Mouse (Mus musculus): Measurements from ENCODE around the gene Dynlt1a.
A peak's percentile ranks its signal among the peaks of the same experiment; 100 is the strongest.
"Not testable (repeated sequence)": the region's sequence is repeated elsewhere in the genome, so short reads cannot be mapped to it uniquely, and the experiment has no call there.

Dynlt1a gene

GRCm38 (mm10) chr17:6286169-6286568, 31.1 kb downstream of the Dynlt1a start:
- not testable (repeated sequence) for DNase-seq

DNA sequence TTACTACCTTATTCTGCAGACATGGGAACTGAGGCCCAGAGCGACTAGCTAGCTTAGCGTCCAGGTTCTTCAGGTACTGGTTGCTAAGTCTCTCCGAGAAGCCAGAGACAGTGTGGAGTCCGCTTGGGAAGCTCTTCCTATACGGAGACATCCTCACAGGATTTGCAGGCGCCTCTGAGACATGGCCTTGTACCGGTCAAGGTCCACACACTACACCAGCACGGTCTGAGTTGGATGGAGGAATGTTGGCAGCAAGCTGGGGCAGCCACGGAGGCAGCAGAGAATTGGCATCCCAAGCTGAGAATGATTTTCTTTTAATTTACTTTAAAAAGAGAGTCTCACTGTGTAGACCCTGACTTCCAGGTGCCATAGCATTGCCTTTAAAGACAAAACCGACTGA, 34.2 kb downstream of the Dynlt1a start:
- DNase-seq: not testable (repeated sequence)

DNA sequence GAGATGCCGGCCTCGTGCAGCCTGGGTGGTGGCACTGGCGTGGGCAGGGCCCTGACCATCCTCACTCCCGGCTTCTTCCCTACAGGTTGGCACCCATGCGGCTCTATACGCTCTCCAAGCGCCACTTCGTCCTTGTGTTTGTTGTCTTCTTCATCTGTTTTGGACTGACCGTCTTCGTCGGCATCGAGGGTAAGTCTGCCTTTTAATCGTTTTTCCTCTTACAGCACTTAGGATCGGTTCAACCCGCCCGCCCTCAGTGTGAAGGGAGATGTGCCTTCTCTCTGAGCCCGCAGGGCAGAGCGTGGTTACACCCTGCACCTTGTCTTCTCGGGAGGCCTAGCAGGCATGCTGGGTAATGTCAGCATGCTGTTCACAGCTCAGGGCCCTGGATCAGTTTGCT, 36.8 kb downstream of the Dynlt1a start:
- DNase-seq: not testable (repeated sequence)

DNA sequence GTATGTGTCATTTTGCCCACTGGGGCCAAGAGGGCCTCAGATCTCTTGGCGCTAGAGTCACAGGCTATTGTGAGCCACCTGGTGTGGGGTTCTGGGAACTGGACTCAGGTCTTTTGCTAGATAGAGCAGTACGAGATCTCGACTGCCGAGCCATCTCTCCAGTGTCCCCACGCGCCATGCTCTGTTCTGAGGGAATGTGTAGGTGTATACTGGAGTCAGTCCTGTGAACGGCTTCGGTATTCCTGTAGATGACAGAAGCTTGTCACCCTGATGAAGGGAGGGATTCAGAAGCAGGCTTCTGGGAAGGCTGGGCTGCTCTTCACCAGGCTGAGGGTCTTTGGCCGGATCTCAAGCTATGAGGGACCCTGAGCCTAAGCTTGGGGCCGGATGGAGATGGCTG, 37.5 kb downstream of the Dynlt1a start:
- not testable (repeated sequence) for DNase-seq

DNA sequence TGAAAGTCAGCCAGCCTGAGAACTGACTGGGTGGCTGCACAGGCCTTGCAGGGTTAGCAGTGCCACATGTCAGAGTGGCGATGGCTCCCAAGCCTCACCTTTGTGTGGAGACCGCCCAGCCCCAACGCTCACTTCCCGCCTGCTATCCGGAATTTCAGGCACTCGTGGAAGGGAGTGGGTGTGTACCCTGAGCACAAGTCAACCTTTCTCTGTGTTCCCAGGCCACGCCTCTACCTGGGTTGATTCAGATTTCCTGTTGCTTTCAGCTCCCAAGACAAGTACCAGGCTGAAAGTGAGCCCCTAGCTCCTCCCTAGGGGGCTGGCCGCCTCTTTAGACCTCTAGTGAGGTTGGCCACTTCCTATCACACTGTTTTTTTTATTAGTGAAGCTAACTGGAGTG, 38.1 kb downstream of the Dynlt1a start:
- DNase-seq: not testable (repeated sequence)

DNA sequence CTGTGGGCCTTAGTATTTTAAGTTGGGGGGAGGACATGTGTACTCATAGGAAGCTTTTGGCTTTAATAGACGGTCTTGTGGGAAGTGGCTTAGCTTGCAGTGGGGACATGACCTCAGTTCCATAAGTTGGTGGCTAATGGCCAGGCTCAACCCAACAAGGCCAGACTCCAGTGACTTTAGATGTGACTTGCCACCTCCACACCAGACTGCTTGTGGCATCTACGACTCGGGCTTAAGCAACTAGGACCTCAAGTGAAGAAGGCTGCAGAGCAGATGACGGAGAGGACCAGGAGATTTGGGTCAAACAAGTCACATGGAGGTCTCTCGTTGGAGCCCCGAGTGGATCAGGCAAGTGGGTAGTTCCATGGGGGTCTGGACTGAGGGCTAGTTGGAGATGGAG, 42.6 kb downstream of the Dynlt1a start:
- DNase-seq: not testable (repeated sequence)

DNA sequence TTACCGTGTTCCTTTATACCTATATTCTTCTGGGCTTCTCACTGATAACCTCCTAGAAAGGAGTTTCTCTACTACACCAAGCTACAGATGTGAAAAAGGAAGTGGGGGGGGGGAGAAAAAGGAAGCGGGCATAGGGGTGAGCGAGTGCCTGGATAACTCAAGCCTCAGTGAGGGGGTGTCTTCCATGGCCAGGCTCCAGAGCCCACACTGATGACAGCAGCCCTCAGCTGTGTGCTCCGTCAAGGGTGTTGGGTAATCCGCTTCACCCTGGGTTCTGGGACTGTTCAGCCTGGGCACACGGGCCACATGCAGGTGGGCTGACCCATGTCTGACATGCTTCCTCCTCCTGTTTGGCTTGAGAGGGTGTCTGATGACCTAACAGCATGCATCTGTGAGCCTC, 45.3 kb downstream of the Dynlt1a start:
- DNase-seq: not testable (repeated sequence)

- DNase-seq: not testable (repeated sequence)
Measured at GRCm38 (mm10) chr17:6270840-6271239, 46.5 kb downstream of the Dynlt1a start.

GRCm38 (mm10) chr17:6269876-6270831, 47.1 kb downstream of the Dynlt1a start:
- peak; percentile 48 for DNase-seq

GRCm38 (mm10) chr17:6257070-6257456, 60.2 kb downstream of the Dynlt1a start:
- DNase-seq: peak; percentile 83

DNA sequence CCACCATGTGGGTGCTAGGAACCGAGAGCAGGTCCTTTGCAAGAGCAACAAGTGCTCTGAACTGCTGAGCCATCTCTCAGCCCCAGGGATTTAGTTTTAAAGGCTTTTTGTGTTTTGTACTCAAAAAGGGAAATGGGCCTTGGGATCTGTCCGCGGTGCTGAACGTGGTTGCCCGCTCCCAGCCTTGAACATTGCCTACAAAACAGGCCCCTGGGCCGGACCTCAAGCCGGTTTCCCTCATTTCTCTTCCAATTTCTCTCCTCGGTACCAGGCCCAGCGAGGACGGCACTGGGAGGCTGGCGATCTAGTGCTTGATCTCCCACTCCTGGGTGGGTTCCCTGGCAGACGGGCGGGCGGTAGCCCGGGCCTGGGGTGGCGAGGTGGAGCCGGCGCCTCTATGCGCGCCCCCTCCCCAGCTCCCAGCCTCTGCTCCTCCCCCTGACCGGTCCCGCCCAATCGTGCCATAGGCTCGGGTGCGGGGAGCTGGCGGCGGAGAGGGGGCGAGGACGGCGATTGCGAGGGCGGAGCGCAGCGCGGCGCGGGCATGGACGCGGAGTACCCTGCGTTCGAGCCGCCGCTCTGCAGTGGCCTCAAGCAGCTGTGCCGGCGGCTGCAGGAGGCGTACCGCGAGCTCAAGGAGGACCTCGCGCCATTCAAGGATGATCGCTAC, 60.8 kb downstream of the Dynlt1a start, which contains the start of gene Tmem181a:
Gene Tmem181a (plus strand): TSS at position 461 of the 670 bp plus-strand sequence.
- DNase-seq: not testable (repeated sequence)

All from cerebellum, adult 11-12 months (tissue).